Mouse (Mus musculus): ENCODE data around the gene Nrbp1. TPM values are rescaled to one million over a fixed set of nuclear protein-coding genes. Genes with fewer than 3 reads are reported as not detected.

The Nrbp1 gene
- total RNA-seq, 2 experiments from 2014 or later: 72.9 to 75.8 TPM

- intact Hi-C loops (cut with DNase I): loop anchor here (5.0 kb wide), 1 partner anchor 155 kb away; the partner anchor contains the start of gene Zfp512
Observed at GRCm38 (mm10) chr5:31297047-31297757, 56.5 kb downstream of the Nrbp1 start, which contains the start of gene Gckr. Gene Gckr (plus strand): TSS chr5:31297443.

GRCm38 (mm10) chr5:31297981-31298380 is 57.3 kb downstream of the Nrbp1 start:
- DNase-seq (ENCODE audit: low spot score in 2 of 2): no peak
- intact Hi-C loops (cut with DNase I): loop anchor here (5.0 kb wide), 1 partner anchor 154 kb away; the partner anchor contains the start of gene Zfp512

More at GRCm38 (mm10) chr5:31297047-31297757, 56.5 kb downstream of the Nrbp1 start, which contains the start of gene Gckr:
- DNase-seq (ENCODE audit: low spot score in 2 of 2): no peak

- DNase-seq (ENCODE audit: low spot score in 2 of 2): no peak
- intact Hi-C loops (cut with DNase I): loop anchor here (5.0 kb wide), 1 partner anchor 154 kb away; the partner anchor contains the start of gene Zfp512
Observed at GRCm38 (mm10) chr5:31298486-31298885, 57.8 kb downstream of the Nrbp1 start.

Other genes starting within 250 kb of the Nrbp1 start
- gene Atraid, start 192.6 kb upstream of the Nrbp1 start, total RNA-seq (2021): 10 to 100 TPM; 71.4 to 75.3 TPM
- 10 to 100 TPM; 11.8 to 18.0 TPM for gene Slc5a6, start 191.9 kb upstream of the Nrbp1 start, total RNA-seq (2021)
- gene Cad, start 186.1 kb upstream of the Nrbp1 start, total RNA-seq (2021): 10 to 100 TPM; 17.9 to 19.4 TPM
- not detected for gene Dnajc5g, start 134.6 kb upstream of the Nrbp1 start, total RNA-seq (2021)
- 100 to 1,000 TPM; 148 to 193 TPM for gene Slc30a3, start 132.6 kb upstream of the Nrbp1 start, total RNA-seq (2021)
- gene Trim54, start 124.2 kb upstream of the Nrbp1 start, total RNA-seq (2021): 1 to 10 TPM; 1.9 to 2.0 TPM
- gene Ucn, start 102.0 kb upstream of the Nrbp1 start, total RNA-seq (2021): 1 to 10 TPM; 2.5 to 2.7 TPM
- 10 to 100 TPM; 40.5 to 49.8 TPM for gene Mpv17, start 86.6 kb upstream of the Nrbp1 start, total RNA-seq (2021)
- gene Gm29609, start 61.0 kb upstream of the Nrbp1 start, total RNA-seq (2021): 1 to 10 TPM; 3.3 TPM
- 10 to 100 TPM; 54.9 to 57.2 TPM for gene Gtf3c2, start 60.7 kb upstream of the Nrbp1 start, total RNA-seq (2021)
- gene Snx17, start 47.6 kb upstream of the Nrbp1 start, total RNA-seq (2021): 10 to 100 TPM; 72.2 to 77.1 TPM
- gene Eif2b4, start 47.4 kb upstream of the Nrbp1 start, total RNA-seq (2021): 10 to 100 TPM; 39.5 to 49.2 TPM
- 10 to 100 TPM; 27.2 to 31.1 TPM for gene Zfp513, start 38.6 kb upstream of the Nrbp1 start, total RNA-seq (2021)
- gene Ppm1g, start 20.2 kb upstream of the Nrbp1 start, total RNA-seq (2021): 10 to 100 TPM; 77.5 to 87.1 TPM
- gene Gm9970, start 368 bp downstream of the Nrbp1 start, total RNA-seq (2021): not detected
- 1 to 10 TPM; 1.6 to 2.0 TPM for gene Krtcap3, start 10.8 kb downstream of the Nrbp1 start, total RNA-seq (2021)
- 10 to 100 TPM; 82.8 to 93.9 TPM for gene Ift172, start 50.3 kb downstream of the Nrbp1 start, total RNA-seq (2021)
- 100 to 1,000 TPM; 124 to 147 TPM for gene Fndc4, start 55.2 kb downstream of the Nrbp1 start, total RNA-seq (2021)
- gene Gckr, start 56.6 kb downstream of the Nrbp1 start, total RNA-seq (2021): under 1 TPM; 0.11 to 0.30 TPM
- gene Zfp512, start 211.6 kb downstream of the Nrbp1 start, total RNA-seq (2021): 10 to 100 TPM; 46.1 to 49.1 TPM
- gene 4930548H24Rik, start 244.9 kb downstream of the Nrbp1 start, total RNA-seq (2021): not detected

Measured in left cerebral cortex, postnatal 14 days (tissue).